Mouse (Mus musculus) neural tube, embryonic 14.5 days (tissue): ENCODE data around the gene Inpp5k. TPM values are rescaled to one million over a fixed set of nuclear protein-coding genes. Genes with fewer than 3 reads are reported as not detected.

ENCODE experiments used
- ATAC-seq: fragments of 200-750 bp; cut with Nextera tagmentation; 2 replicates; pipeline ENCODE4 v1.8.0; 2017; ENCODE audit warnings: low read depth, mild to moderate bottlenecking, moderate TSS enrichment, moderate library complexity
- H3K27ac ChIP-seq: fragments of 300-500 bp; sonication (generic); 2 replicates; pipeline ENCODE4 v1.5.1; 2014; ENCODE audit warnings: low read depth, mild to moderate bottlenecking, control low read depth, low read length, moderate library complexity, mixed read lengths
- H3K27me3 ChIP-seq: fragments of 300-500 bp; sonication (generic); 2 replicates; pipeline ENCODE4 v1.6.1; 2014; ENCODE audit warnings: low read length; ENCODE audit not compliant: control insufficient read depth, insufficient read depth
- H3K36me3 ChIP-seq: fragments of 300-500 bp; sonication (generic); 2 replicates; pipeline ENCODE4 v1.6.1; 2014; ENCODE audit warnings: low read length, mixed read lengths; ENCODE audit not compliant: control insufficient read depth, insufficient read depth
- H3K4me1 ChIP-seq: fragments of 300-500 bp; sonication (generic); 2 replicates; pipeline ENCODE4 v1.6.1; 2014; ENCODE audit warnings: low read length; ENCODE audit not compliant: control insufficient read depth, insufficient read depth
- H3K4me2 ChIP-seq: fragments of 300-500 bp; sonication (generic); 2 replicates; pipeline ENCODE4 v1.6.1; 2014; ENCODE audit warnings: mild to moderate bottlenecking, low read depth, low read length, control low read depth
- H3K4me3 ChIP-seq: fragments of 300-500 bp; sonication (generic); 2 replicates; pipeline ENCODE4 v1.5.1; 2014; ENCODE audit warnings: low read depth, low read length, control low read depth, mixed read lengths
- H3K9ac ChIP-seq: fragments of 300-500 bp; sonication (generic); replicated peaks from 2 replicates; pipeline ENCODE4 v1.6.1; 2014; ENCODE audit warnings: low read depth, mild to moderate bottlenecking, control low read depth, low read length, mixed read lengths
- H3K9me3 ChIP-seq: fragments of 300-500 bp; sonication (generic); 2 replicates; pipeline ENCODE4 v1.6.1; 2016; ENCODE audit warnings: low read length; ENCODE audit not compliant: control insufficient read depth
- WGBS: fragments of 180-500 bp; shearing (Covaris S2); extraction: QIAGEN DNeasy Blood & Tissue Kit; methylation state at CpG from one replicate; pipeline ENCODE4 v1.1.7; 2014; 5-methylcytosine and 5-hydroxymethylcytosine counted together
- polyA plus RNA-seq: library from polyadenylated mRNA; unstranded; fragments of >200 nt; fragmentation: Nextera tagmentation; extraction: Ambion mirVana; gene quantifications from 2 replicates; pipeline ENCODE4 v1.2.1, GENCODE M21; 2014

Gene Inpp5k
- 50.0 and 57.4 TPM in 2 replicates for polyA plus RNA-seq

DNA sequence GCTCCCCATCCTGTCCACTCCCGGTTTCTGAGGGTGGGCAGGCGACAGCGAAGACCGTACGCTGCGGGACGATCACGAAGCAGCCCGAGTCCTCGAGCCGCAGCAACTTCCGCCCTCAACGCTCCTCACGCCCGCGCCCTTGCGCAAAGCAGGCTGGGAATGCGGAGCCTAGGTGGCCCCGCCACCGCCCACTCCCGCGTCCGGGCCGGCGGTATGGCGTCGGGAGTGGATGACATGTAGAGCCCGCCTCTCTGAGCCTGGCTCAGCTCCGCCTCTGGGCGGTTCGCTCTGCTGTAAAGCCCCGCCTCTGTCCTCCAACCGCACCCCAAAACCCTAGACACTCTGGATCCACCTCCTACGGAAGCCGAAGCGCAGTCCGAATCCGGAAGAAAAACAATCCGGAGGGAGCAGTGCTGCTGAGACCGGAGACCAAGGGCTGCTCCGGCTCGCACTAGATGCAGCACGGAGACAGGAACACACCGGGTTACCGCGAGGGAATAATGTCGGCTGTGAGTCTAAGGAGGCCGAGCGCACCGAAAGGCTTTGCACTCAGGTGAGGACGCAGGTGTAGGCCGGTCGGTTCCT lies at the start of gene Inpp5k:
TSS of gene Inpp5k (plus strand) at position 344 of the 585 bp plus-strand sequence.
- H3K36me3 ChIP-seq = peaks cover 36% of the 10 kb centered on the region
- H3K4me1 ChIP-seq = peaks cover 10% of the 10 kb centered on the region
- H3K27ac ChIP-seq = peak within 1 kb of the TSS; percentile 78
- under 1% methylated on average over 53 of the region's 53 CpGs for WGBS
- H3K9ac ChIP-seq = peak within 1 kb of the TSS; percentile 65
- peak within 1 kb of the TSS; percentile 69 for H3K4me3 ChIP-seq
- ATAC-seq = peak; percentile 99
- no peaks in the 10 kb centered on the region for H3K9me3 ChIP-seq
- peak within 1 kb of the TSS; percentile 71 for H3K4me2 ChIP-seq
- no peaks in the 10 kb centered on the region for H3K27me3 ChIP-seq

DNA sequence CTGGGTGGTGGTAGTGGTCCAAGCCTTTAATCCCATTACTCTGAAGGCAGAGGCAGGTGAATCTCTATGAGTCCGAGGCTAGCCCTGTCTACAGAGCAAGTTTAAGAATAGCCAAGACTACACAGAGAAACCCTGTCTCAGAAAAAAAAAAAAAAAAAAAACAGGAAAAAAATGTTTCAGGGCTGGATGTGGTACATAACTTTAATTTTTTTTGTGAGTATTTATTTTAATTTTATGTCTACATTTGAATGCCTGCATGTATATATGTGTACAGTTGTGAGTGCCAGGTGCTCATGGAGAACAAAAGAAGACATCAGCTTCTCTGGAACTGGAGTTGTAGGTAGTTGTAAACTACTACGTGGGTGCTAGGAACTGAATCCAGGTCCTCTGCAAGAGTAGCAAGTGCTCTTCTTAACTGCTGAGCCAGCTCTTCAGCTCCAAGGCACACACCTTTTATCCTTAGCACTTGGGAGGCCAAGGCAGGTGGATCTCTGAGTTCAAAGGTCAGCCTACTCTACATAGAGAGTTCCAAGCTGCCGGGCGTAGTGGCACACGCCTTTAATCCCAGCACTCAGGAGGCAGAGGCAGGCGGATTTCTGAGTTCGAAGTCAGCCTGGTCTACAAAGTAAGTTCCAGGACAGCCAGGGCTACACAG lies 49.2 kb upstream of the Inpp5k start:
- Histone ChIP-seq H3K4me2 (no peak overlapping the region), H3K4me3 (no peak overlapping the region), H3K9ac (no peak overlapping the region), H3K4me1 (no peaks in the 10 kb centered on the region), H3K27me3 (no peaks in the 10 kb centered on the region), H3K36me3 (no peaks in the 10 kb centered on the region), H3K9me3 (no peaks in the 10 kb centered on the region), H3K27ac (no peak overlapping the region)
- whole genome bisulfite sequencing = 93% methylated on average over 7 of the region's 7 CpGs
- no peak for ATAC-seq

DNA sequence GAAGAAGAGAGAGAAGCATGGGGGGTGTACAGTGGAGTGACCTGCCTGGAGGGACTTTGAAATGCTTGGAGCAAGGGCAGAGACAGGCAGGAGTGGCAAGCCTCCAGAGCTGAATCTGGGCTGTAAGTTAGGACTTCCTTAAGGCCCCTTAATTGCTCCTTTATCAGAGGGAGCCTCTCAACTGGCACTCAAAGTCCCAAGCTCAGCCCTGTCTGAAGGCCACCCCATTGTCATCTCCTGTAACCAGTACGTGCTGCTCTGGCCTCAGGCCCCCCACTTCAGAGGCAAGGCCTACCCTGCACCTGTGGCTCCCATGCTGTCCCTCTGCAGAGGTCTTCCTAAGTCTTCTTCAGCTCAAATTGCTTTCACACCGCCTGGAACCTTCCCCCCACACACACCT lies 47.3 kb upstream of the Inpp5k start:
- H3K36me3 ChIP-seq = no peaks in the 10 kb centered on the region
- H3K27me3 ChIP-seq = no peaks in the 10 kb centered on the region
- no peak for ATAC-seq
- H3K9me3 ChIP-seq = no peaks in the 10 kb centered on the region
- H3K4me3 ChIP-seq = no peak overlapping the region
- no peak overlapping the region for H3K9ac ChIP-seq
- no peaks in the 10 kb centered on the region for H3K4me1 ChIP-seq
- 65% methylated on average over 2 of the region's 2 CpGs for WGBS
- no peak overlapping the region for H3K27ac ChIP-seq
- no peak overlapping the region for H3K4me2 ChIP-seq

DNA sequence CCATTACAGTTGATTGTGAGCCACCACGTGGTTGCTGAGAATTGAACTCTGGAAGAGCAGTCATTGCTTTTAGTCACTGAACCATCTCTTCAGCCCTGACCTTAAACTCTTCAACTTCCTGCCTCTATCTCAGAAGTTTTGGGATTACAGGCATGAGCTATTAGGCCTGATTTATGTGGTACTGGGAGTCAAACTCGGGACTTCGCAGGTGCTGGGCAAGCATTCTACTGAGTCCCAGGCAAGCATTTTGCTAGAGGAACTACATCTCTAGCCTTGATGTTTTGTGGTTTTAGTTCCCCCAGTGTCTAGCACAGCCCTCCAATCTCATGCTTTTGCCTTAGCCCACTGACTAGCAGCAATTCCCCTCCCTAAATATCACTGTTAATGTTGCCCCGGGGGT lies 45.7 kb upstream of the Inpp5k start:
- Histone ChIP-seq H3K36me3 (no peaks in the 10 kb centered on the region), H3K9ac (no peak overlapping the region), H3K27me3 (no peaks in the 10 kb centered on the region), H3K4me3 (no peak overlapping the region), H3K27ac (no peak overlapping the region), H3K4me2 (no peak overlapping the region), H3K9me3 (no peaks in the 10 kb centered on the region), H3K4me1 (peaks cover 11% of the 10 kb centered on the region)
- 76% methylated on average over 4 of the region's 4 CpGs for WGBS
- ATAC-seq = no peak

DNA sequence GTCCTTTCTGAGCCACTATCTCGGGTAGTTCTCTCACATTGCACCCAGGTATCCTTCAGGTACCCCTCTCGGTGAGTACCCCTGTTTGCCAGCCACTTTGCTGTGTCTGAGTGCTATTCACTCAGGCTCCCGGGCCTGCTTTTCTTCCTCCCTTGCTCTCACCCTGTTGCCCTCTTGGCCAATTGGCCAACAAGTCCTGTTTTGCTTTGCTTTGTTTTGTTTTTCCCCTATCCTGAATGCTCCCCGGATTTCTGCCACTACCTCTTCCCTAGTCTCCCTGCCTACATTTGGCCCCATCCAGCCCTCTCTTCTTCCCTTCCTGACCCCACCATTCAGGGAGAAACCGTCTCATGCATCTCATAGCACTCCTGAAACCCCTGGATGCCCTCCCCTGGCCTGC lies 44.8 kb upstream of the Inpp5k start:
- ATAC-seq = no peak
- peaks cover 13% of the 10 kb centered on the region for H3K4me1 ChIP-seq

DNA sequence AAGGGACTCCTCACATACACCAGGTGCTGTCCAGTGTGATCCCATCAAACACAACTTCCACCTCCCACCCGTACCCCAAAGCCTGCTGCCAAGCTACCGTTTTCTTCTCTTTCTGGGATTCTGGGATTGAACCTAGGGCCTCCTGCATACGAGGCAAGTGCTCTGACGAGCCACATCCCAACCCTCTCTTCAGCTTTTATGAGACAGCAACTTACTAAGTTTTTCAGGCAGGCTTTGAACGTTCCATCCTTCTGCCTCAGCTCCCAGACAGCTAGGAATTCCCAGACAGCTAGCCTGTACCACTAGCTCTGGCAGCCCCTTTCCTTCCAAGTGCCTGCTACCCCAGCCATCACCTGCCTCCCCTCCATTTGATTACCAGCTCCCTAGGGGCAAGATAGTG lies 43.8 kb upstream of the Inpp5k start:
- WGBS = 86% methylated on average over 5 of the region's 5 CpGs
- H3K4me1 ChIP-seq = peaks cover 13% of the 10 kb centered on the region
- ATAC-seq = no peak
- no peak overlapping the region; the same call in 1 of the 2 replicates for H3K27ac ChIP-seq
- 0 out of 2 replicates have a peak, but pooled peaks cover 3% of the 10 kb centered on the region for H3K36me3 ChIP-seq
- H3K9me3 ChIP-seq = no peaks in the 10 kb centered on the region
- H3K4me2 ChIP-seq = no peak overlapping the region
- no peak overlapping the region for H3K4me3 ChIP-seq
- no peak overlapping the region for H3K9ac ChIP-seq
- no peaks in the 10 kb centered on the region for H3K27me3 ChIP-seq

More for the DNA sequence above, 44.8 kb upstream of the Inpp5k start:
- H3K4me2 ChIP-seq = no peak overlapping the region
- no peaks in the 10 kb centered on the region for H3K9me3 ChIP-seq
- H3K4me3 ChIP-seq = no peak overlapping the region
- H3K9ac ChIP-seq = no peak overlapping the region
- 86% methylated on average over 5 of the region's 5 CpGs for WGBS
- H3K27ac ChIP-seq = no peak overlapping the region
- H3K36me3 ChIP-seq = 0 out of 2 replicates have a peak, but pooled peaks cover 3% of the 10 kb centered on the region
- H3K27me3 ChIP-seq = no peaks in the 10 kb centered on the region

DNA sequence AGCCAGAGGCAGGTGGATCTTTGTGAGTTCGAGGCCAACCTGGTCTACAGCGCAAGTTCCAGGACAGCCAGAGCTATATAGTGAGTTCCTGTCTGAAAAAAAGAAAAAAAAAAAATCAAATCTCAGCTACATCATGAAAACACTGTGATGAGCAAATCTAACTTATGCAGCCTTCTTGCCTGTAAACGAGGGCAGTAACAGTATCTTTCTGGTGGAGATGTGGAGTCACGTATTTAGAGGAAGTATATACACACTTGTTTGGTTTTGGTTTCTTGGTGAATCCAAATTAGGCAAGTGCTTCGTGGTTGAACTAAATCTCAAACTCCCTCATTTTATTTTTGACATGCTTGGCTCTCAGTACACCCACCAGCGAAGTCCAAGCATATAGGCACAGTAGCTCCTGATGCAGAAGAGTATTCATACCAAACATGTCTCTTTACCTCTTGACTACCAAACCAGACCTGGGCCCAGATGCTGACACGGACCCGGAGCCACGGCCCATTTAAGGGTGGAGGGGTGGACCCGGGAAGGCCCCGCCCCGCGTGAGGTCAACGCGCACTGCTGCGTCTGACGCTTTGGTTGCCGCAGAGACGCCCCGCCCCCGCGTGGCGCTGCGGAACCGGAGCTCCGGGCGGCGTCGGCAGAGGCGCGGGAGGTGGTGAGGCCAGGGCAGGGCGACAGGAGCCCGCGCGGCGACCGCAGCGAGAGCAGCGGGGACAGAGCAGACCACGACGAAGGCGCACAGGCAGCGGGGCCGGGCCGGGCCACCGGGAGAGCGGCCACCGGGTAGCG lies 43.1 kb upstream of the Inpp5k start, which contains the start of gene Pitpna:
TSS of gene Pitpna (plus strand) at position 605 of the 792 bp plus-strand sequence.
- H3K4me1 ChIP-seq = peaks cover 13% of the 10 kb centered on the region
- H3K4me2 ChIP-seq = peak within 1 kb of the TSS; percentile 87
- H3K36me3 ChIP-seq = peaks cover 5% of the 10 kb centered on the region; the same call in 1 of the 2 replicates
- ATAC-seq = peak; percentile 94
- peak within 1 kb of the TSS; percentile 96 for H3K9ac ChIP-seq
- H3K9me3 ChIP-seq = no peaks in the 10 kb centered on the region
- H3K4me3 ChIP-seq = peak within 1 kb of the TSS; percentile 86
- H3K27ac ChIP-seq = peak within 1 kb of the TSS; percentile 91
- H3K27me3 ChIP-seq = no peaks in the 10 kb centered on the region
- 9% methylated on average over 34 of the region's 49 CpGs for WGBS

DNA sequence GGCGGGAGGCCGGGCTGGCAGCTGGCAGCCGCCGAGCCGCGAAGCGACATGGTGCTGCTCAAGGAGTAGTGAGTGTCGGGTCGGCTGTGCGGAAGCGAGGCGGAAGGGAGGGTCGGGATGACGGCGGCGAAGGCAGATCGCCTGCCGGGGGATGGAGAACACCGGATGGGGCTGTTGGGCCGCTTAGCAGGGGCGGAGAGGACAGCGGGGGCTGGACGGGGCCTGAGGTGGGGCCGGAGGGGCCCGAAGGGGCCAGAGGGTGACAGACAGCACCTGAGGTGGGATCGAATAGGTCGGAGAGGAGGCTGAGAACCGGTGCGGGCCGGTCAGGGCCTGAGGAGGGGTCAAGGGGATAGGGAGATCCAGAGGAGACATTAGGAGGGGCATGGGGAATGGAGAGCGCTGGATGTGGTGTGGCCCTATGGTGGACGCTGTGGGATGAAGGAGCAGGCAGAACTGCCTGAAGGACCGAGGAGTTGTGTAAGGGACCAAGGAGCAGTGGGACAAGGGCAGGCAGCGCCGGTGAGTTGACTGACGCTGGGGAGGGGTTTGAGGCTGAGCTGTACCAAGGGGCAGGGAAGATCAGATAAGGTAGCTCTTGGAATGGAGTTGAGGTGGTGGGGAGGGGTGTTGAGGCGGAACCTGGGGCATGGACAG lies 42.4 kb upstream of the Inpp5k start:
- H3K27ac ChIP-seq = peak overlapping the region; percentile 91
- peaks cover 11% of the 10 kb centered on the region; the same call in 1 of the 2 replicates for H3K36me3 ChIP-seq
- no peaks in the 10 kb centered on the region for H3K9me3 ChIP-seq
- 1% methylated on average over 37 of the region's 37 CpGs for WGBS
- ATAC-seq = peak; percentile 83
- H3K4me1 ChIP-seq = peaks cover 13% of the 10 kb centered on the region
- peak overlapping the region; percentile 96 for H3K9ac ChIP-seq
- no peaks in the 10 kb centered on the region for H3K27me3 ChIP-seq
- peak overlapping the region; percentile 87 for H3K4me2 ChIP-seq
- peak overlapping the region; percentile 86 for H3K4me3 ChIP-seq
